Mouse (Mus musculus) heart, postnatal 0 days (tissue): ENCODE results near the gene Pla1a.

ENCODE experiments used
- CTCF ChIP-seq: IDR thresholded peaks from 2 replicates; pipeline ENCODE4 v1.5.1; 2016; ENCODE audit warnings: antibody characterized with exemption, control low read depth, low read depth
- EP300 ChIP-seq: IDR thresholded peaks from 2 replicates; pipeline ENCODE4 v1.6.1; 2016; ENCODE audit warnings: antibody characterized with exemption, low read depth

DNA sequence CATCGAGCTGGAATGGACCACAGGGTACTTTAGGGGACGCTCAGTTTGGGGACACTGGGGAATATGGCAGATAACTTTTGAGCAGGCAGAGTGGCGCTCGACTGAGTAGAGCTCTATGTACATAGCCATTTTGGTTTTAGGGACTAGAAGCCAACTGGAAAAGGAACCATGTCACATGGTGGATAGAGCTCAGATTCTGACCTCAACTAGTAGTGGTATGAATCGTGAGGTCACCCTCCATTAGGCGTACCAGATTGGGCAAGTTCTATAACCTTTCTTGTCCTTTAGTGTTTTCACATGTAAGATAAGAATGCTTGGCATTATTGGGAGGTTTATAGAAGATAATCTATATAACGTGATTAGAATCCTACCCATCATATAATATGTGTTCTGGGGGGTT, 42.6 kb downstream of the Pla1a start:
- TF ChIP-seq EP300 (no peak), CTCF (no peak)
